Mouse (Mus musculus) liver, adult 2 months (tissue): ENCODE results near the gene Pkd1. TPM values are rescaled to one million over a fixed set of nuclear protein-coding genes. Genes with fewer than 3 reads are reported as not detected.

Experiments used
- DNase-seq: peaks from one replicate; pipeline ENCODE4 v3.0.0-alpha.2; 2011; ENCODE audit warnings: low read depth, low spot score; ENCODE audit errors: extremely low read depth
- H3K27ac ChIP-seq: fragments of 200-500 bp; replicated peaks from 2 replicates; pipeline ENCODE4 v1.5.1; 2012; ENCODE audit warnings: low read depth, mild to moderate bottlenecking, control low read depth, inconsistent platforms, low read length; ENCODE audit not compliant: insufficient read depth
- H3K27me3 ChIP-seq: fragments of 200-500 bp; 2 replicates; pipeline ENCODE4 v1.6.1; 2012; ENCODE audit warnings: mild to moderate bottlenecking, moderate library complexity, low read length, inconsistent platforms; ENCODE audit not compliant: control insufficient read depth, insufficient read depth
- H3K36me3 ChIP-seq: fragments of 200-500 bp; 2 replicates; pipeline ENCODE4 v1.6.1; 2012; ENCODE audit warnings: low read length, inconsistent platforms; ENCODE audit not compliant: control insufficient read depth, insufficient read depth
- H3K4me1 ChIP-seq: fragments of 200-500 bp; 2 replicates; pipeline ENCODE4 v1.6.1; 2011; ENCODE audit warnings: low read length; ENCODE audit not compliant: control insufficient read depth, insufficient read depth
- H3K4me3 ChIP-seq: fragments of 200-500 bp; 2 replicates; pipeline ENCODE4 v1.5.1; 2011; ENCODE audit warnings: low read depth, mild to moderate bottlenecking, control low read depth, low read length, moderate library complexity; ENCODE audit not compliant: insufficient read depth
- H3K79me2 ChIP-seq: fragments of 200-500 bp; 2 replicates; pipeline ENCODE4 v1.6.1; 2012; ENCODE audit warnings: inconsistent platforms, mild to moderate bottlenecking, low read length, moderate library complexity; ENCODE audit not compliant: control insufficient read depth, insufficient read depth
- H3K9ac ChIP-seq: fragments of 200-500 bp; 2 replicates; pipeline ENCODE4 v1.6.1; 2012; ENCODE audit warnings: low read depth, mild to moderate bottlenecking, control low read depth, inconsistent platforms, low read length
- CTCF ChIP-seq: fragments of 200-500 bp; IDR thresholded peaks from 2 replicates; pipeline ENCODE4 v1.5.1; 2011; ENCODE audit warnings: low read depth, low read length, control low read depth
- POLR2A ChIP-seq: fragments of 200-500 bp; IDR thresholded peaks from 2 replicates; pipeline ENCODE4 v1.6.1; 2011; ENCODE audit warnings: low read length, control low read depth; ENCODE audit not compliant: insufficient read depth; ENCODE audit errors: extremely low read depth
- WGBS: fragments of 180-500 bp; shearing (Covaris S2); methylation state at CpG from one replicate; pipeline ENCODE4 v1.1.7; 2018; 5-methylcytosine and 5-hydroxymethylcytosine counted together
- polyA plus RNA-seq: library from polyadenylated mRNA; depleted of rRNA; stranded (reverse); fragments of >200 nt; gene quantifications from 2 replicates; pipeline ENCODE4 v1.2.3, GENCODE M21; 2012
- total RNA-seq: library from RNA; depleted of rRNA; stranded (reverse); fragments of >200 nt; gene quantifications from 2 replicates; pipeline ENCODE4 v1.2.3, GENCODE M21; 2014

Pkd1 gene
- total and polyA plus RNA-seq, 2 experiments, result 9.9 to 17.4 TPM

GRCm38 (mm10) chr17:24579532-24579931, 29.9 kb downstream of the Pkd1 start:
- H3K4me3 ChIP-seq, result no peak overlapping the region
- TF ChIP-seq POLR2A (no peak), CTCF (no peak)
- WGBS, result 98% methylated on average over 3 of the region's 3 CpGs

GRCm38 (mm10) chr17:24580287-24580686, 30.7 kb downstream of the Pkd1 start:
- H3K79me2 ChIP-seq, result no peaks in the 10 kb centered on the region
- H3K36me3 ChIP-seq, result peaks cover 13% of the 10 kb centered on the region
- DNase-seq, result no peak
- no peak for TF ChIP-seq CTCF
- TF ChIP-seq POLR2A, result no peak
- H3K4me3 ChIP-seq, result no peak overlapping the region
- H3K4me1 ChIP-seq, result no peaks in the 10 kb centered on the region; the same call in 1 of the 2 replicates
- no peak overlapping the region for H3K27ac ChIP-seq
- WGBS, result 99% methylated on average over 2 of the region's 2 CpGs
- no peaks in the 10 kb centered on the region for H3K27me3 ChIP-seq
- H3K9ac ChIP-seq, result no peak overlapping the region

More at GRCm38 (mm10) chr17:24579532-24579931, 29.9 kb downstream of the Pkd1 start:
- H3K4me1 ChIP-seq, result no peaks in the 10 kb centered on the region; the same call in 1 of the 2 replicates
- H3K9ac ChIP-seq, result no peak overlapping the region
- peaks cover 13% of the 10 kb centered on the region for H3K36me3 ChIP-seq
- H3K79me2 ChIP-seq, result no peaks in the 10 kb centered on the region
- no peak overlapping the region for H3K27ac ChIP-seq
- no peak for DNase-seq
- no peaks in the 10 kb centered on the region for H3K27me3 ChIP-seq

DNA sequence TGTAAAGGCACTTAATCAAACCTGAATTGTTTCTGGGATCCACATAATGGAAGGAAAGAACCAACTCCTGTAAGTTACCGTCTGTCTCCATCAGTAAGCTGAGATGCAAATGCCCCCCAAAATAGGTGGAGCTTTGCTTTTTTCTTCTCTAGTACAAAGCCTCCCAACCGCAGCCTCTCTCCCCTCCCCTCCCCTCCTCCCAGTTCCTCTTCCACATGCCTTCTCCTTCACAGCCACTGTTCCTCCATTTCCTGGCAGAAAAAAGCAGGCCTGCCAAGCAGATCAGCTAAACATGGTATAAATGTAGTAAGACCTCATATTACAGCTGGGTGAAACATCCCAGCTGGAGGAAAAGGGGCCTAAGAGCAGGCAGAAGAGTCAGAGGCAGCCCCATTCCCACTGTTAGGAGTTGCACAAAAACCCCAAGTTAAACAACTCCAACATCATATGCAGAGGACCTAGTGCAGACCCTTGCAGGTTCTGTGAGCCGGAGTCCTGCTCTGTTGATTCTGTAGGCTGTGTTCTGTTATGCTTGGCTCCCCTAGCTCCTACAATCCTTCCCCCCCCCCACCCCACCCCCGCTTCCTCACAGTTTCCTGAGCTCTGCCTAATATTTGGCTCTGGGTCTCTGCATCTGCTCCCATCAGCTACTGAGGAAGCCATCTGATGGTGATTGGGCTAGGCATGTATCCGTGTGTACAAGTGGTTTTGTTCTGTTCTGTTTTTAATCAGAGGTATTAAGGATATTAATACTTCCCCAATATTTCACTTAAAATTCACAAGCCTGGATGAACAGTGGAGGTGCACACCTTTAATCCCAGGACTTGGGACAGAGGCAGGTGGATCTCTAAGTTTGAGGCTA, 34.2 kb downstream of the Pkd1 start:
- Histone ChIP-seq H3K9ac (no peak overlapping the region), H3K27ac (no peak overlapping the region), H3K4me3 (no peak overlapping the region), H3K27me3 (no peaks in the 10 kb centered on the region), H3K36me3 (peaks cover 30% of the 10 kb centered on the region), H3K4me1 (no peaks in the 10 kb centered on the region; the same call in 1 of the 2 replicates), H3K79me2 (no peaks in the 10 kb centered on the region)
- TF ChIP-seq POLR2A (no peak), CTCF (no peak)
- no peak for DNase-seq
- 87% methylated on average over 5 of the region's 5 CpGs for WGBS

DNA sequence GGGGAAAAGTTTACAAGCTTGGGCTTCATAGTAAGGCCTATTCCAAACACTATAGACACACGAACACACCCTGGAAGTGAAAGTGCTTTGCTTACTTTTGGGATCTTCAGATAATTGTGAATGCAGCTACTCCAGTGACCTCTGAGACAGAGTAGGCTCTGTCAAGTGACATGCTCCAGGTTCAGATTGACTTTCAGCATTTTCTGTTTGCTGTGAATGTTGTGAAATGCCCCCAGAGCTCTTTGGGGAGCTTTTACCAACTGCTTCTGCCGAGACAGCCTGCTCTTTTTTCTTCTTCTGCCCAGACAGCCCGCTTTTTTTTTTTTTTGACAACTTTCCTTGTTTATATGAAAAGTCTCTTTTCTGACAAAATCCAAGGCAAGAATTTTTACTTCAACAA, 34.9 kb downstream of the Pkd1 start:
- Histone ChIP-seq H3K4me3 (no peak overlapping the region), H3K79me2 (no peaks in the 10 kb centered on the region), H3K4me1 (no peaks in the 10 kb centered on the region; the same call in 1 of the 2 replicates), H3K27me3 (no peaks in the 10 kb centered on the region), H3K36me3 (peaks cover 29% of the 10 kb centered on the region), H3K9ac (no peak overlapping the region), H3K27ac (no peak overlapping the region)
- peak; percentile 28 for DNase-seq
- TF ChIP-seq POLR2A (no peak), CTCF (no peak)
- 47% methylated on average over 3 of the region's 3 CpGs for WGBS

DNA sequence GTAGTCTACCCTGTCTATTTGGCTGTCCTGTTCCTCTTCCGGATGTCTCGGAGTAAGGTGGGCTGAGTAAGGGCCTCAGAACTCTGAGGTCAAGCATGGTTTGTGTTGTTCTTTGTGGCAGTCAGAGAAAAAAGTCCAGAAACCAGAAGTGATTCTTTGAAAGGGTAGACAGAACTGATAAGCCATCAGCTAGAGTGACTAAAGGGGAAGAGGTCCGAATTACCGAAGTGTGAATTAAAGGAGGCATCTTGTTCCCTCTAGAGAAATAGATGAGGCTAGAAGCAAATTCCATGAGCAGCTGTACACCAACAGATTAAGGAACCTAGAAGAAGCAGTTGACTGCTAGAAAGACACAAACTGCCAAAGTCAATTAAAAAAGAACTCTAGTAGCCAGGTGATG, 36.9 kb downstream of the Pkd1 start:
- Histone ChIP-seq H3K4me3 (no peak overlapping the region), H3K36me3 (peaks cover 33% of the 10 kb centered on the region), H3K27ac (no peak overlapping the region), H3K9ac (no peak overlapping the region), H3K4me1 (no peaks in the 10 kb centered on the region; the same call in 1 of the 2 replicates), H3K79me2 (no peaks in the 10 kb centered on the region), H3K27me3 (no peaks in the 10 kb centered on the region)
- WGBS, result 93% methylated on average over 4 of the region's 4 CpGs
- DNase-seq, result no peak
- TF ChIP-seq POLR2A (no peak), CTCF (no peak)

GRCm38 (mm10) chr17:24590943-24591342, 41.3 kb downstream of the Pkd1 start:
- no peak overlapping the region for H3K4me3 ChIP-seq
- DNase-seq, result no peak
- TF ChIP-seq CTCF, result no peak
- no peak for TF ChIP-seq POLR2A
- H3K79me2 ChIP-seq, result no peaks in the 10 kb centered on the region
- no peaks in the 10 kb centered on the region for H3K4me1 ChIP-seq
- no peak overlapping the region for H3K27ac ChIP-seq
- peaks cover 33% of the 10 kb centered on the region for H3K36me3 ChIP-seq
- WGBS, result 88% methylated on average over 3 of the region's 3 CpGs
- H3K27me3 ChIP-seq, result no peaks in the 10 kb centered on the region
- no peak overlapping the region for H3K9ac ChIP-seq
